Mouse (Mus musculus) R1 (cell line): ENCODE data around the gene Phgr1.

ENCODE experiments used
- DNase-seq: peaks from one replicate; pipeline ENCODE4 v3.0.0-alpha.2; 2018; ENCODE audit warnings: low read depth, low spot score

The Phgr1 gene

GRCm38 (mm10) chr2:118750476-118750875, 22.1 kb upstream of the Phgr1 start:
- no peak for DNase-seq

GRCm38 (mm10) chr2:118751896-118752791, 20.4 kb upstream of the Phgr1 start:
- no peak for DNase-seq

GRCm38 (mm10) chr2:118752792-118753108, 19.8 kb upstream of the Phgr1 start:
- DNase-seq, result no peak

- no peak for DNase-seq
Observed at GRCm38 (mm10) chr2:118754143-118754542, 18.4 kb upstream of the Phgr1 start.

GRCm38 (mm10) chr2:118755407-118755806, 17.2 kb upstream of the Phgr1 start:
- DNase-seq, result no peak

GRCm38 (mm10) chr2:118756103-118756502, 16.5 kb upstream of the Phgr1 start:
- DNase-seq, result no peak

- peak; percentile 61 for DNase-seq
Observed at GRCm38 (mm10) chr2:118759828-118760227, 12.7 kb upstream of the Phgr1 start.

- DNase-seq, result no peak
Observed at GRCm38 (mm10) chr2:118760311-118761025, 12.1 kb upstream of the Phgr1 start.

GRCm38 (mm10) chr2:118761358-118761757, 11.2 kb upstream of the Phgr1 start:
- DNase-seq, result no peak

- peak; percentile 60 for DNase-seq
Observed at GRCm38 (mm10) chr2:118761906-118762783, 10.4 kb upstream of the Phgr1 start, which contains the start of gene Ccdc9b. Gene Ccdc9b, minus strand, starts transcription at chr2:118762661.

GRCm38 (mm10) chr2:118762784-118763148, 9.8 kb upstream of the Phgr1 start:
- DNase-seq, result peak; percentile 54

- DNase-seq, result peak; percentile 72
Observed at GRCm38 (mm10) chr2:118763469-118763868, 9.1 kb upstream of the Phgr1 start.

GRCm38 (mm10) chr2:118764094-118764831, 8.3 kb upstream of the Phgr1 start:
- DNase-seq, result peak; percentile 85

GRCm38 (mm10) chr2:118764875-118765274, 7.7 kb upstream of the Phgr1 start:
- no peak for DNase-seq

GRCm38 (mm10) chr2:118766041-118767033, 6.2 kb upstream of the Phgr1 start:
- DNase-seq, result no peak

- no peak for DNase-seq
Observed at GRCm38 (mm10) chr2:118774536-118774935, 2.0 kb downstream of the Phgr1 start.

- no peak for DNase-seq
Observed at GRCm38 (mm10) chr2:118775396-118775795, 2.8 kb downstream of the Phgr1 start.

GRCm38 (mm10) chr2:118775846-118776245, 3.3 kb downstream of the Phgr1 start:
- DNase-seq, result no peak

- DNase-seq, result no peak
Observed at GRCm38 (mm10) chr2:118776295-118776694, 3.7 kb downstream of the Phgr1 start.

- DNase-seq, result no peak
Observed at GRCm38 (mm10) chr2:118778418-118778817, 5.8 kb downstream of the Phgr1 start.
